Mouse (Mus musculus) T-cell, adult 2 months (primary cell): ENCODE results near the gene Arnt2.

Experiments
- DNase-seq: peaks from one replicate; pipeline ENCODE4 v3.0.0; 2022; ENCODE audit warnings: low spot score

Arnt2 gene

GRCm38 (mm10) chr7:84341001-84341400, 69.0 kb downstream of the Arnt2 start:
- no peak for DNase-seq

- no peak for DNase-seq
These were observed 70.8 kb downstream of the Arnt2 start for GRCm38 (mm10) chr7:84339186-84339585.

GRCm38 (mm10) chr7:84337768-84338167, 72.2 kb downstream of the Arnt2 start:
- no peak for DNase-seq

GRCm38 (mm10) chr7:84336907-84337306, 73.1 kb downstream of the Arnt2 start:
- DNase-seq = no peak

GRCm38 (mm10) chr7:84336580-84336886, 73.4 kb downstream of the Arnt2 start:
- DNase-seq = no peak

- DNase-seq = no peak
These were observed 74.0 kb downstream of the Arnt2 start for GRCm38 (mm10) chr7:84335766-84336579.

- no peak for DNase-seq
These were observed 76.0 kb downstream of the Arnt2 start for GRCm38 (mm10) chr7:84333996-84334395.

GRCm38 (mm10) chr7:84332295-84333168, 77.4 kb downstream of the Arnt2 start:
- DNase-seq = no peak

- DNase-seq = no peak
These were observed 80.8 kb downstream of the Arnt2 start for GRCm38 (mm10) chr7:84329174-84329583.

GRCm38 (mm10) chr7:84328770-84329169, 81.2 kb downstream of the Arnt2 start:
- no peak for DNase-seq

- no peak for DNase-seq
These were observed 84.2 kb downstream of the Arnt2 start for GRCm38 (mm10) chr7:84325570-84326328.

- DNase-seq = no peak
These were observed 88.4 kb downstream of the Arnt2 start for GRCm38 (mm10) chr7:84321542-84321941.

- DNase-seq = no peak
These were observed 94.5 kb downstream of the Arnt2 start for GRCm38 (mm10) chr7:84315353-84316003.

- no peak for DNase-seq
These were observed 95.2 kb downstream of the Arnt2 start for GRCm38 (mm10) chr7:84314742-84315141.

- no peak for DNase-seq
These were observed 98.4 kb downstream of the Arnt2 start for GRCm38 (mm10) chr7:84311624-84312023.

- no peak for DNase-seq
These were observed 99.1 kb downstream of the Arnt2 start for GRCm38 (mm10) chr7:84310909-84311311.

- DNase-seq = no peak
These were observed 102.5 kb downstream of the Arnt2 start for GRCm38 (mm10) chr7:84307329-84307925.

GRCm38 (mm10) chr7:84300261-84300660, 109.7 kb downstream of the Arnt2 start:
- no peak for DNase-seq

- DNase-seq = no peak
These were observed 110.4 kb downstream of the Arnt2 start for GRCm38 (mm10) chr7:84299601-84300000.

GRCm38 (mm10) chr7:84293054-84293453, 116.9 kb downstream of the Arnt2 start:
- DNase-seq = no peak

GRCm38 (mm10) chr7:84287226-84287587, 122.8 kb downstream of the Arnt2 start:
- DNase-seq = no peak
